Mouse (Mus musculus): ENCODE measurements around the gene Samd14. TPM values are rescaled to one million over a fixed set of nuclear protein-coding genes. Genes with fewer than 3 reads are reported as not detected.
A peak's percentile ranks its signal among the peaks of the same experiment; 100 is the strongest.

The Samd14 gene
- polyA plus RNA-seq, 1 experiment from 2014 or later = 20.3 TPM

DNA sequence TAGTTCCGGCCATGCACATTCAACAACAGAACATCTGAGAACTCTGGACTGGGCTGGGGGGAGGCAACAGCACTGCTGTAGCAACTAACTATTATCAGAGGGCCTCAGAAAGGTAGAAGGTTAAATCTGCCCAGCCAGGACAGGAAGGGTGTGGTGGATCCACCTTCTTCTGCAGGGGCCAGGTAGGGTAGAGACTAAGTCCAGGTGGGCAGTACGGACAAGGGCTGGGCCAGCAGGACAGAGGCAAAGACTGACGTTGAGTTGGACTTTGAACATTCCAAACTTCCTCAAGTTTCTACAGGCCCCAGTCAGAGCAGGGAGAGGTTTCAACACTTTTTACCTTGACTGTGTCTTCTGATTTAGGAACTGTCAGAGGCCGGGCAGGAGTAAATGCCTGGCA, 65.0 kb downstream of the Samd14 start:
- Histone ChIP-seq H3K36me3 (ENCODE audit: control insufficient read depth, insufficient read depth, low read length) (no peaks in the 10 kb centered on the region), H3K27ac (ENCODE audit: low read depth) (0 out of 2 replicates have a peak overlapping the region, but pooled peaks have one; percentile 28), H3K27me3 (replicated peaks; ENCODE audit: control insufficient read depth, insufficient read depth, low read length) (peaks cover 8% of the 10 kb centered on the region; the same call in 1 of the 2 replicates), H3K4me2 (ENCODE audit: low read length) (peak overlapping the region; percentile 81), H3K4me1 (replicated peaks; ENCODE audit: control insufficient read depth, insufficient read depth, low read length) (peaks cover 63% of the 10 kb centered on the region), H3K9me3 (ENCODE audit: control insufficient read depth, low read length) (no peaks in the 10 kb centered on the region), H3K9ac (ENCODE audit: low read length) (no peak overlapping the region), H3K4me3 (ENCODE audit: low read depth, low read length) (peak overlapping the region; percentile 52)
- WGBS = 37% methylated on average over 4 of the region's 4 CpGs
- ATAC-seq (replicated peaks; ENCODE audit: low FRiP score, low TSS enrichment, low read depth) (0 out of 2 replicates have a peak, but pooled peaks have one; percentile 10), DNase-seq (ENCODE audit: low spot score) (peak; percentile 64)

DNA sequence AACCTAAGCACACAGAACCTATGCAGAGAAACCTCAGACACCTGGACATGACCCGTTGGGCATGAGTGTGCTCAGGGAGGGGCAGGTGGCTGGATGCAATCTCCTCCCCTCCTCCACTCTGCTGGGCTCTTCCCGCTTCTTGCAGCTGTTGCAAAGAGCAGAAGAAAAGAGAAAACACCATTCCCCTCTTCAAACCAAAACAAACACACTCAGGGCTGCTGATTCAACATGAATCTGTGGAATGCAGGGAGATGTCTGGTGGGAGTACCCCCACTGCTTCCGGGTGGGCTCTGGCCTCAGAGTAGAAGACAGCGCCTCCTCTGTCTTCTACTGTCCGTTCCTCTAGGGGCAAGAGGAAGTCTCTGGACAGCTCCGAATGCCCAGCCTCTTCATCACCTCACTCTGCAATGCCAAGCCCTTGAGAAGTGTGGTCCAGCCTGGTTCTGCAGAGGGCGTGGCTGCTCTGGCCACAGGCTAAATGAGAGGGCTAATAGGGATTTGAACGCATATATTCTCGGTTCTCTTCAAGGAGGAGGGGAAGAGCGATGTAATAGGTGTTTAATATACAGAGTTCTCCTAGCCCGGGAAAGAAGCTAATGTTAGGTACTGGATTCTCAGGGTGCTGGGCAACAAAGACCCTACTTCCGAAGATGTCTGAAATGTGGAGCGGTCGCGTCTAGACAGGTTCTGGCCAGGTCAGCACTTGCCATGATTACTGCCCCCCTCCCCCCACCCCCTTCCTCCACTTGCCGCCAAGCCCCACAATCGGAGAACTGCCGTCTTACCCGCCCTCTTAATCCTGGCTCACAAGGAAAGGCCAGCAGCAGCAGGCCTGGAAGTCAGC, 65.7 kb downstream of the Samd14 start:
- peak; percentile 9; the same call in 1 of the 2 replicates for ATAC-seq (replicated peaks; ENCODE audit: low FRiP score, low TSS enrichment, low read depth)
- H3K36me3 ChIP-seq (ENCODE audit: control insufficient read depth, insufficient read depth, low read length) = no peaks in the 10 kb centered on the region
- H3K4me1 ChIP-seq (replicated peaks; ENCODE audit: control insufficient read depth, insufficient read depth, low read length) = peaks cover 66% of the 10 kb centered on the region
- H3K27me3 ChIP-seq (replicated peaks; ENCODE audit: control insufficient read depth, insufficient read depth, low read length) = peaks cover 8% of the 10 kb centered on the region; the same call in 1 of the 2 replicates
- peak overlapping the region; percentile 52 for H3K4me3 ChIP-seq (ENCODE audit: low read depth, low read length)
- H3K9me3 ChIP-seq (ENCODE audit: control insufficient read depth, low read length) = no peaks in the 10 kb centered on the region
- H3K27ac ChIP-seq (ENCODE audit: low read depth) = peak overlapping the region; percentile 69
- DNase-seq (ENCODE audit: low spot score) = peak; percentile 65
- peak overlapping the region; percentile 81 for H3K4me2 ChIP-seq (ENCODE audit: low read length)
- H3K9ac ChIP-seq (ENCODE audit: low read length) = peak overlapping the region; percentile 60
- WGBS = 5% methylated on average over 19 of the region's 19 CpGs

Other genes starting within 250 kb of the Samd14 start
- not detected in 2 replicates for gene Tmem92, start 227.2 kb upstream of the Samd14 start, polyA plus RNA-seq (2014; fragmentation: Nextera tagmentation; extraction: Ambion mirVana)
- gene Col1a1, start 73.7 kb upstream of the Samd14 start, polyA plus RNA-seq (2014; fragmentation: Nextera tagmentation; extraction: Ambion mirVana) = 841 and 905 TPM in 2 replicates
- gene Hils1, start 42.3 kb upstream of the Samd14 start, polyA plus RNA-seq (2014; fragmentation: Nextera tagmentation; extraction: Ambion mirVana) = not detected in 2 replicates
- 0.22 TPM in 1 of 2 replicates, not detected in the other for gene Sgca, start 33.6 kb upstream of the Samd14 start, polyA plus RNA-seq (2014; fragmentation: Nextera tagmentation; extraction: Ambion mirVana)
- 11.9 and 12.2 TPM in 2 replicates for gene Ppp1r9b, start 18.8 kb upstream of the Samd14 start, polyA plus RNA-seq (2014; fragmentation: Nextera tagmentation; extraction: Ambion mirVana)
- gene Pdk2, start 31.5 kb downstream of the Samd14 start, polyA plus RNA-seq (2014; fragmentation: Nextera tagmentation; extraction: Ambion mirVana) = 26.4 and 29.6 TPM in 2 replicates
- gene Itga3, start 66.9 kb downstream of the Samd14 start, polyA plus RNA-seq (2014; fragmentation: Nextera tagmentation; extraction: Ambion mirVana) = 24.1 and 29.0 TPM in 2 replicates
- 0.72 and 0.91 TPM in 2 replicates for gene Dlx3, start 110.2 kb downstream of the Samd14 start, polyA plus RNA-seq (2014; fragmentation: Nextera tagmentation; extraction: Ambion mirVana)
- gene Dlx4, start 136.4 kb downstream of the Samd14 start, polyA plus RNA-seq (2014; fragmentation: Nextera tagmentation; extraction: Ambion mirVana) = not detected in 2 replicates